Mouse (Mus musculus) embryonic facial prominence, embryonic 12.5 days (tissue): ENCODE data around the gene Rexo2. TPM values are rescaled to one million over a fixed set of nuclear protein-coding genes. Genes with fewer than 3 reads are reported as not detected.
A peak's percentile ranks its signal among the peaks of the same experiment; 100 is the strongest.
"Not testable (repeated sequence)": the region's sequence is repeated elsewhere in the genome, so short reads cannot be mapped to it uniquely, and the experiment has no call there.

Experiments
- ATAC-seq: fragments of 200-750 bp; cut with Nextera tagmentation; 2 replicates; pipeline ENCODE4 v1.8.0; 2017; ENCODE audit not compliant: insufficient number of reproducible peaks, insufficient read depth, low FRiP score, low TSS enrichment
- H3K27ac ChIP-seq: fragments of 300-500 bp; sonication (generic); 2 replicates; pipeline ENCODE4 v1.5.1; 2016; ENCODE audit warnings: mild to moderate bottlenecking
- H3K27me3 ChIP-seq: fragments of 300-500 bp; sonication (generic); 2 replicates; pipeline ENCODE4 v1.6.1; 2016; ENCODE audit warnings: mild to moderate bottlenecking, moderate library complexity
- H3K36me3 ChIP-seq: fragments of 300-500 bp; sonication (generic); 2 replicates; pipeline ENCODE4 v1.6.1; 2016; ENCODE audit warnings: mild to moderate bottlenecking
- H3K4me1 ChIP-seq: fragments of 300-500 bp; sonication (generic); 2 replicates; pipeline ENCODE4 v1.6.1; 2016
- H3K4me2 ChIP-seq: fragments of 300-500 bp; sonication (generic); replicated peaks from 2 replicates; pipeline ENCODE4 v1.6.1; 2016; ENCODE audit warnings: mild to moderate bottlenecking, moderate library complexity
- H3K4me3 ChIP-seq: fragments of 300-500 bp; sonication (generic); 2 replicates; pipeline ENCODE4 v1.5.1; 2016; ENCODE audit warnings: mild to moderate bottlenecking
- H3K9ac ChIP-seq: fragments of 300-500 bp; sonication (generic); 2 replicates; pipeline ENCODE4 v1.6.1; 2016; ENCODE audit warnings: mild to moderate bottlenecking, moderate library complexity
- H3K9me3 ChIP-seq: fragments of 300-500 bp; sonication (generic); 2 replicates; pipeline ENCODE4 v1.6.1; 2016; ENCODE audit warnings: mild to moderate bottlenecking, moderate library complexity
- WGBS: fragments of 180-500 bp; shearing (Covaris S2); methylation state at CpG from one replicate; pipeline ENCODE4 v1.1.7; 2016; 5-methylcytosine and 5-hydroxymethylcytosine counted together
- polyA plus RNA-seq: library from polyadenylated mRNA; unstranded; fragments of >200 nt; fragmentation: Nextera tagmentation; extraction: Ambion mirVana; gene quantifications from 2 replicates; pipeline ENCODE4 v1.2.1, GENCODE M21; 2016

The Rexo2 gene
- polyA plus RNA-seq = 94.9 and 98.6 TPM in 2 replicates

DNA sequence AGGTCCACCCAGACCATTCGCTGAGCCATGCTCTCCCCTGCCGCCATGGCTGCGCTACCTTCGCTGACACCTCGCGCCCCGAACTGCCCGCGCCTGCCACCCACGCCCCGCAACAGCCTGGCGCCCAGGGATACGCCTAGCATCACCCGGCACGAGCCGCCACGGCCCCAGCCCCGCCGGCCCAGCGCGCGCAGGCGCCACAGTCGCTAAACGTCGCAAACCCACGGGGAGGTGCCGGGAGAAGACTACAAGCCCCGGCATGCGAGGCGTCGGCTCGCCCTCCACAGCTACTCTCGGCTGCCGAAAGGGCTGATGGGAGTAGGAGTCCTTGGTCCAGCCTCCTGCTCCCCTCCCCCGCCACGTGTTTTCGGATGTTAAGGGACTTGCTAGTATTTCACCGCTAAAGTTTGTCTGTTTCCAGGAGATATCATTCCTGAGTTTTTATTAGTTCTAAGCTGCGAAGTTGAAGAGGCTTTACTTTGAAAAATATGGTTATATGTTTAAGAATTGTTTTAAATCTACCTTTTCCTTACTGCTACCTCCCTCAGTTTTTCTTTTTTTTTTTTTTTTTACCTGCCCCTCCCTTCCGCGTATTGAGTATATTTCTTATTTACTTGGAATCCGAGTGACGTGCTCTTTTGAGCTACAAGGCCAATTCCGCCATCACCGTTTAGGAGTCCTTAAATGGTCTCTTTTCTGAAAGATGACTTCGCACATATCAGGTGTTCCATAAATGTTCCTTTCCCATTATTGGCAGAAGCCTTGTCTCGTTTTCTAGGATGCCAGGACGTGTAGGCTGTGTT lies at the start of gene Rexo2:
Rexo2 (minus strand) TSS at position 213 of the 803 bp plus-strand sequence.
- peaks cover 6% of the 10 kb centered on the region; the same call in 1 of the 2 replicates for H3K4me1 ChIP-seq
- peak; percentile 95 for ATAC-seq
- peaks cover 2% of the 10 kb centered on the region for H3K36me3 ChIP-seq
- 0 out of 2 replicates have a peak within 1 kb of the TSS, but pooled peaks have one; percentile 11 for H3K27ac ChIP-seq
- H3K9ac ChIP-seq = peak within 1 kb of the TSS; percentile 79
- no peaks in the 10 kb centered on the region for H3K27me3 ChIP-seq
- H3K4me2 ChIP-seq = peak within 1 kb of the TSS; percentile 84
- H3K4me3 ChIP-seq = peak within 1 kb of the TSS; percentile 91
- no peaks in the 10 kb centered on the region for H3K9me3 ChIP-seq
- 1% methylated on average over 48 of the region's 49 CpGs for WGBS

DNA sequence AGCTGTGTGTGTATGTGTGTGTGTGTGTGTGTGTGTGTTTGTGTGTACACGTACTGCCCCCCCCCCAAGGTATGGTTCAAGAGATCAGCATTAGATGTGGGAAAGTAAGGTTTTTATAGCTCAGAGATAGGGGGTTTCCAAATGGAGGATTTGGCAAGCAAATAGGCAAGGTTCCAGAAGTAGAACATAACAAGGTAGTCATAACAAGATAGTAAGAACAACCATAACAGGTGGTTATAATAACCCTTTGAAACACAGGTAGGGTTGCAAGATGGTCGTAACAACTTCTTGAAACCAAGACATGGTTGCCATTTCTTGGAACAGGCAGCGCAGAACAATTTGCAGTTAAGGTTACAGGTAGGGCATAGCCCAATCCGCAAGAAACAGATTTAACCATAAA lies 46.1 kb upstream of the Rexo2 start:
- H3K36me3 ChIP-seq = no peaks in the 10 kb centered on the region
- no peak overlapping the region for H3K27ac ChIP-seq
- H3K9ac ChIP-seq = no peak overlapping the region
- no peak for ATAC-seq
- H3K4me1 ChIP-seq = no peaks in the 10 kb centered on the region
- no peaks in the 10 kb centered on the region for H3K27me3 ChIP-seq
- H3K9me3 ChIP-seq = no peaks in the 10 kb centered on the region
- no peak overlapping the region for H3K4me2 ChIP-seq
- WGBS = 83% methylated on average over 4 of the region's 4 CpGs
- no peak overlapping the region for H3K4me3 ChIP-seq

DNA sequence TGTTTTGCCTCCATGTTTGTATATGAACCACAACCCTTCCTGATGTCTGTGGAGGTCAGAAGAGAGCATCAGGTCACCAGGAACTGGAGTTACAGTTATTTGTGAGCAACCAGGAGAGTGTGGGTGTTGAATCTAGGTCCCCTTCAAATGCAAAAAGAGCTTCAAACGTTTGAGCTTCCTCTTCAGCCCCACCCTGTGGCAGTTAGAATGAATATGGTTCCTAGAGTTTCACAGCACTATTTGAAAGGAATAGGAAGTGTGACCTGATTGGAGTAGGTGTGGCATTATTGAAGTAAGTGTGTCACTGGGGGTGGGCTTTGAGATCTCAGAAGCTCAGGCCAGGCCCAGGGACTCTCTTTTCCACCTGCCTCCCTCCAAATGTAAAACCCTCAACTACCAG lies 45.1 kb upstream of the Rexo2 start:
- ATAC-seq = no peak
- no peaks in the 10 kb centered on the region for H3K36me3 ChIP-seq
- H3K4me1 ChIP-seq = no peaks in the 10 kb centered on the region
- whole genome bisulfite sequencing = 14% methylated on average over 1 of the region's 1 CpGs
- no peak overlapping the region for H3K4me2 ChIP-seq
- H3K4me3 ChIP-seq = no peak overlapping the region
- H3K27ac ChIP-seq = no peak overlapping the region
- H3K27me3 ChIP-seq = no peaks in the 10 kb centered on the region
- no peak overlapping the region for H3K9ac ChIP-seq
- no peaks in the 10 kb centered on the region for H3K9me3 ChIP-seq

GRCm38 (mm10) chr9:48520405-48520804 lies 40.0 kb upstream of the Rexo2 start:
- not testable (repeated sequence) for H3K4me1 ChIP-seq, H3K27me3 ChIP-seq, H3K27ac ChIP-seq, ATAC-seq, H3K9me3 ChIP-seq, H3K4me2 ChIP-seq, H3K9ac ChIP-seq, H3K4me3 ChIP-seq, H3K36me3 ChIP-seq
- whole genome bisulfite sequencing = 35% methylated on average over 3 of the region's 7 CpGs

DNA sequence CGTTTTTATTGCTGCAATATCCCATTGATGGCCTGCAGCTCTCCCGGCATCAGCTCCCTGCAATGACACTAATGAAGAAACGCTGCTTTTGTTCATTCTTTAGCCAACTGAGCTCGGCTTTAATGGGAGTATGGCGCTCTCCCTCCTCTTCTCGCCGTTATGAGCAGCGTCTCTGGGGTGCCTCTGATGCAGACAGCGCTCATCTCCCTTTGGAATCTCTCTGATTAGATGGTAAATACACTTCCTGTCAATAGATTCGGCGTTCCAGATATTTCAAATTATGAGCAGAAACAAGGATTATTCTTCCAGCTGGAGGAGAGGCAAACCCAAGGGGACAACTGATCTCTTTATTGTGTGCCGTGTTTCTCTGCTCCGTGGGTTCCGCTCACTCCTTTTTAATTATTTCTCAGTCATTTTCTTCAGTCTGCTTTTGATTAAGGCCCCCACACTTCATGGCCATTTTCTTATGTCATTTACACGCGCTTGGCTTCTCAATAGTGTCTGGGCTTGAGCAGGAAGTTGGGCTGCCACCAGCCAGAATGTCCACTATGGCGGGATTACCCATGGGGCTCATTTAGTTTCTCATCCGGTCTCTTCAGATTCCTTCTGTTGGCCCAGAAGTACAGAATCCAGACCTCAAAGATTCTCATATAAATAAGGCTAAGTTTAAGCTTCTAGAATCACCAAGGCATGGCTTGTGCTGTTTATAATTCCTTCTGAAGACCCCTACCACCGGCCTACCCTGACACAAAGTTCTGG lies 37.1 kb upstream of the Rexo2 start:
- Histone ChIP-seq H3K27me3 (no peaks in the 10 kb centered on the region), H3K4me3 (no peak overlapping the region), H3K4me2 (peak overlapping the region; percentile 29), H3K9ac (no peak overlapping the region), H3K4me1 (peaks cover 4% of the 10 kb centered on the region; the same call in 1 of the 2 replicates), H3K27ac (no peak overlapping the region), H3K9me3 (no peaks in the 10 kb centered on the region), H3K36me3 (no peaks in the 10 kb centered on the region)
- ATAC-seq = no peak
- 45% methylated on average over 19 of the region's 19 CpGs for WGBS

GRCm38 (mm10) chr9:48516615-48517371 lies 36.4 kb upstream of the Rexo2 start:
- no peak for ATAC-seq
- Histone ChIP-seq H3K27ac (no peak overlapping the region), H3K27me3 (no peaks in the 10 kb centered on the region), H3K36me3 (no peaks in the 10 kb centered on the region), H3K4me2 (no peak overlapping the region), H3K4me1 (peaks cover 4% of the 10 kb centered on the region; the same call in 1 of the 2 replicates), H3K9ac (no peak overlapping the region), H3K9me3 (no peaks in the 10 kb centered on the region), H3K4me3 (no peak overlapping the region)
- 60% methylated on average over 11 of the region's 11 CpGs for WGBS

DNA sequence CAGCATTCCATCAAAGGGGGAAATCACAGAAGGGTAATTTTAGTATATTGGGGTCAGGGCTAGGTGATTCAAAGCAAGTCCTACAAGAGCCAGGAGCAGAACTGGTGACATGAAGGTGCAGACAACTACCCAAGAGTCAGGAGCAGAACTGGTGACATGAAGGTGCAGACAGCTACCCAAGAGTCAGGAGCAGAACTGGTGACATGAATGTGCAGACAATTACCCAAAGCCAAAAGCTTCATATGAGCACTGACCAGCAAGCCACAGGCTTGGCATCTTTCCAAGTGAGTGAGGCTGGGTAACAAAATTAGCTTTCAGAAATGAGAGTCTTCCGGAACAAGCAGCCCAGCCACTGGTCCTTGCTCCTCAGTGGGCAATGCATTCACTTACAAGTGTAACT lies 34.9 kb upstream of the Rexo2 start:
- H3K9ac ChIP-seq = no peak overlapping the region
- no peak overlapping the region for H3K27ac ChIP-seq
- H3K36me3 ChIP-seq = no peaks in the 10 kb centered on the region
- no peak for ATAC-seq
- H3K4me2 ChIP-seq = no peak overlapping the region
- H3K4me3 ChIP-seq = no peak overlapping the region
- WGBS = 55% methylated on average over 1 of the region's 1 CpGs
- H3K4me1 ChIP-seq = peaks cover 4% of the 10 kb centered on the region; the same call in 1 of the 2 replicates
- no peaks in the 10 kb centered on the region for H3K27me3 ChIP-seq
- H3K9me3 ChIP-seq = no peaks in the 10 kb centered on the region

DNA sequence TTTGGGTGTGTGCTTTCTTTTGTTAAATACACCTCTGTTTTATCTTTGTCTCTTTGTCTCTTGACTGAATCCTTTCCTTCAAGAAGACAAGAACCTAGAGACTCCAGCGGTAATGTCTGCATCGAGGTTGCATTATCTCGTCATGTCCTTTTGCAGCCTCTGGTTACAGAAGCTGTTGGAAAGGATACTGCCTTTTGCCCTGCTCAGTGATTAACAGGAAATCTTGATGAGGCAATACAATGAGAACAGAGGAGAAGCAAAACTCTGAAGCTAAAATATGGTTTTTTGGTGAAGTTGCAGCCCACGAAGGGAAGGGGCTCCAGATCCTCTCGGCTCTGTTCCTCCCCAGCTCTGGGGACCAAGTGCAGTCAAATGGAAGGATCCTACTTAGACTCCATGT lies 29.7 kb upstream of the Rexo2 start:
- no peak overlapping the region for H3K27ac ChIP-seq
- no peak overlapping the region for H3K9ac ChIP-seq
- no peaks in the 10 kb centered on the region for H3K27me3 ChIP-seq
- no peak for ATAC-seq
- 86% methylated on average over 5 of the region's 5 CpGs for WGBS
- H3K4me3 ChIP-seq = no peak overlapping the region
- H3K36me3 ChIP-seq = no peaks in the 10 kb centered on the region
- no peak overlapping the region for H3K4me2 ChIP-seq
- H3K4me1 ChIP-seq = 0 out of 2 replicates have a peak, but pooled peaks cover under 1% of the 10 kb centered on the region
- no peaks in the 10 kb centered on the region for H3K9me3 ChIP-seq

DNA sequence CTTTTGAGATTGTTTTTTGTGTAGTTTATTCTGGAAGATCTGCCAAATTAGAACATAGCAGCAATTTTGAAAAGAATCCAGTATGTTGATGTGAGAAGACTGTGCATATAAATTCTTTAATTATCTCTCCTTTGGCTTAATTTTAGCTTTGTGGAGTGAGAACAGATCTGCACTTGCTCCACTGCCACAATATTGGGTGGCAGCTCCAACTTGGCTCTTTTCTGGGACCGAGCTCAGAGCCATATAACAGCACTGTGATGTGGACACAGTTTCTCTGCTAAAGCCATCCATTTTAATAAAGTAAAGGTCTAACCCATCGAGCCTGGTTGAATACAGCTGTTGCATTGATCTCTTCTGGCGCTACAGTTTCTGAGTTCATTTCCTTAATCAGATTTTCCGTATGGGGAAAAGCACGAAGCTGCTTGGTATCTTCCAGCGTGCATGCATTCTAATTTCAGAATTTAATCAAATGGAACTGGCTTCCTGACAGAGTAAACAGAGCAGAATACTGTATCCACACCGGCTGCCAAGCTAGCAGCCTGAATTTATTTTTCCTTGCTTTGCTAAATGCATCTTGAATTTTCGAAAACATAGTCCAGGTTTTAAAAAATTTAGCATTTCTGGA lies 24.4 kb upstream of the Rexo2 start:
- no peak for ATAC-seq
- no peak overlapping the region for H3K27ac ChIP-seq
- no peaks in the 10 kb centered on the region for H3K27me3 ChIP-seq
- no peak overlapping the region for H3K4me2 ChIP-seq
- H3K9ac ChIP-seq = no peak overlapping the region
- no peaks in the 10 kb centered on the region for H3K36me3 ChIP-seq
- H3K4me3 ChIP-seq = no peak overlapping the region
- WGBS = 71% methylated on average over 8 of the region's 8 CpGs
- H3K4me1 ChIP-seq = no peaks in the 10 kb centered on the region
- H3K9me3 ChIP-seq = no peaks in the 10 kb centered on the region

DNA sequence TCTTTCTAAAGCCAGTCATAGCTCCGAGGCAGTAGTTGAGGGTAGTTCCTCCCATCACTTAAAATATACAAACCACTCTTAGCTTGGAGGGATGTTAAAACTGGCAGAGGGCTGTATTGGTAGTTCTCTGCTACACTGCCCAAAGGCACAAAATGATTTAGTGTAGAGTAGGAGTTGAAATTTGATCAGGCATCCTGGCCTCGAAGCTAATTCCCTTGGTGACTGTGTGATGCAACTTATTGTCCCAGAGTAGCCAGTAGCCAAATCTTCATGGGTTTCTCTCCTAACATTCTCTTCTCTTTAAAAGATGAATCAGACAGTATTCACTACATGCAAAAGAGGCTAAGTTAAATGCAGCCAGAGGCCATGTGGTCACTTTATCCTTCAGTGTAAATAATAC lies 22.6 kb upstream of the Rexo2 start:
- WGBS = 46% methylated on average over 2 of the region's 2 CpGs
- no peaks in the 10 kb centered on the region for H3K27me3 ChIP-seq
- no peak overlapping the region for H3K27ac ChIP-seq
- no peaks in the 10 kb centered on the region for H3K4me1 ChIP-seq
- H3K4me3 ChIP-seq = no peak overlapping the region
- H3K4me2 ChIP-seq = no peak overlapping the region
- ATAC-seq = no peak
- no peak overlapping the region for H3K9ac ChIP-seq
- H3K36me3 ChIP-seq = no peaks in the 10 kb centered on the region
- H3K9me3 ChIP-seq = no peaks in the 10 kb centered on the region

DNA sequence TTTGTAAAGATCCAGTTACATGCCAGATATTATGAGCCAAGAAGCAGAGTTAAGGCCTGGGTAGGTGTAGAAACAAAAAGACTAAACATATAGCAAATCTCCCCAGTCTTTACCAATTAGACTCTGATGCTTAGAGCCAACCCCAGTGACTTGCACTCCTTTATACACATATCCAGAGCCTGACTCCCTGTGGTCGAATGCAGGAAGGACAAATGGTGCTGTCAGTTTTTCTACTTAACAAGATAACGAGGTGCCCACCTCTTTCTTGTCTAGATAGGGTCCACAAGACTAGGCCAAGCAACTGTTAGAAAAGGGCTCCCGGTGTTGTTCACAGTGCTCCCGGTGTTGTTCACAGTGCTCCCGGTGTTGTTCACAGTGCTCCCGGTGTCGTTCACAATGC lies 20.8 kb upstream of the Rexo2 start:
- H3K4me3 ChIP-seq = no peak overlapping the region
- no peak overlapping the region for H3K4me2 ChIP-seq
- no peaks in the 10 kb centered on the region for H3K36me3 ChIP-seq
- no peaks in the 10 kb centered on the region for H3K27me3 ChIP-seq
- peaks cover under 1% of the 10 kb centered on the region; the same call in 1 of the 2 replicates for H3K4me1 ChIP-seq
- no peak overlapping the region for H3K9ac ChIP-seq
- no peak overlapping the region for H3K27ac ChIP-seq
- no peak for ATAC-seq
- 79% methylated on average over 7 of the region's 7 CpGs for WGBS
- H3K9me3 ChIP-seq = no peaks in the 10 kb centered on the region
